9 mouse cellular contexts compared by ENCODE assay signal in the genomic region with DNA sequence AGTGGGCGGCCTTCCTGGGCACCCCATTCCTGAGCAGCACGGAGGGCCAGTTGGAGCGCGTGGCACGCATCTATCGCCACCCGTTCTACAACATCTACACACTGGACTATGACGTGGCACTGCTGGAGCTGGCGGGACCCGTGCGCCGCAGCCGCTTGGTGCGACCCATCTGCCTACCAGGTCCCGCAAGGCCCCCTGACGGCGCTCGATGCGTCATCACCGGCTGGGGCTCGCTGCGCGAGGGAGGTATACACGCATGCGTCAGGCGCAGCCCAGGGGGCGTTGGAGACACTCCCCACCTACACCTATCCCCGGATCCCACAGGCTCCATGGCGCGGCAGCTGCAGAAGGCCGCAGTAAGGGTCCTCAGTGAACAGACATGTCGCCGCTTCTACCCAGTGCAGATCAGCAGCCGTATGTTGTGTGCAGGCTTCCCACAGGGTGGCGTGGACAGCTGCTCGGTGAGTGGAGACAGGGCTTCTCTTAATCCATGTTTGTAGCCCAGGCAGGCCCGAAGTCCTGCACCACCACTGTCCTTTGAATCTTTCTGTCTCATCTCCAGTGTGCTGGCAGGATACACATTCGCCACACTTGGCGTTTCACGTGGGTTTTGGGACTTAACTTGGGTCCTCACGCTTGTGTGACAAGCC. TPM values are rescaled to one million over a fixed set of nuclear protein-coding genes. Genes with fewer than 3 reads are reported as not detected.
A peak's percentile ranks its signal among the peaks of the same experiment; 100 is the strongest.
DNase-seq lines count a peak whose midpoint lies in the region; ATAC-seq lines count a peak whose summit lies in the region.
"Had no signal": no experiment of that assay in that cellular context is flagged by ENCODE, and none has a peak within 500 bp of the region (broad histone marks: within the 10 kb centered on the region; RNA-seq: fewer than 3 reads in every experiment).

No protein-coding gene starts in this region.

- peak overlapping the region; percentile 13; the same call in 1 of the 2 replicates for H3K4me3 ChIP-seq in heart, embryonic 15.5 days
- H3K4me3 ChIP-seq in limb, embryonic 15.5 days, result no peak overlapping the region

- 0 out of 2 replicates have a peak, but pooled peaks cover 5% of the 10 kb centered on the region for H3K27me3 ChIP-seq in heart, embryonic 15.5 days
- H3K27me3 ChIP-seq in limb, embryonic 15.5 days, result no peaks in the 10 kb centered on the region

- H3K4me1 ChIP-seq in heart, embryonic 15.5 days (replicated peaks), result peaks cover 26% of the 10 kb centered on the region
- peaks cover 24% of the 10 kb centered on the region for H3K4me1 ChIP-seq in limb, embryonic 15.5 days

- WGBS in heart, embryonic 15.5 days, result 29% methylated on average over 41 of the region's 41 CpGs
- WGBS in limb, embryonic 15.5 days, result 36% methylated on average over 41 of the region's 41 CpGs

- no peak for DNase-seq in heart, postnatal 25 days (ENCODE audit: low spot score)
- DNase-seq in ZHBTc4 (ENCODE audit: low read depth, low spot score), result peak; percentile 85
- DNase-seq in frontal cortex, postnatal 25 days (ENCODE audit: low spot score in 2 of 2), result peak; percentile 29 to 49
- no peak for DNase-seq in urinary bladder, postnatal 10 days (ENCODE audit: low spot score)

- ATAC-seq in heart, embryonic 15.5 days (replicated peaks; ENCODE audit: insufficient number of reproducible peaks, insufficient read depth, low FRiP score, low read depth), result no peak
- ATAC-seq in limb, embryonic 15.5 days (ENCODE audit: insufficient number of reproducible peaks, low FRiP score, low TSS enrichment, low read depth), result no peak
- no peak for ATAC-seq in monocyte, adult 5-6 weeks (replicated peaks; ENCODE audit: insufficient number of reproducible peaks, low FRiP score, low TSS enrichment, poor library complexity, severe bottlenecking)
- no peak for ATAC-seq in megakaryocyte progenitor cell, adult 5-6 weeks (replicated peaks; ENCODE audit: poor library complexity)

- peak overlapping the region; percentile 29 for H3K9ac ChIP-seq in heart, embryonic 15.5 days
- H3K9ac ChIP-seq in limb, embryonic 15.5 days, result 0 out of 2 replicates have a peak overlapping the region, but pooled peaks have one; percentile 14
- H3K9ac ChIP-seq: liver, embryonic 14.5 days had no signal

- no peaks in the 10 kb centered on the region for H3K9me3 ChIP-seq in heart, embryonic 15.5 days (replicated peaks)
- H3K9me3 ChIP-seq in limb, embryonic 15.5 days, result no peaks in the 10 kb centered on the region

- peak overlapping the region; percentile 45 for H3K4me2 ChIP-seq in heart, embryonic 15.5 days
- peak overlapping the region; percentile 25 for H3K4me2 ChIP-seq in limb, embryonic 15.5 days

- H3K27ac ChIP-seq in heart, embryonic 15.5 days, result no peak overlapping the region
- H3K27ac ChIP-seq in limb, embryonic 15.5 days, result no peak overlapping the region
- H3K27ac ChIP-seq: liver, embryonic 14.5 days had no signal

- H3K36me3 ChIP-seq in heart, embryonic 15.5 days, result peaks cover 12% of the 10 kb centered on the region
- peaks cover 28% of the 10 kb centered on the region for H3K36me3 ChIP-seq in limb, embryonic 15.5 days

- intact Hi-C loops in heart, postnatal 25 days (cut with DNase I), result loop anchor here (5.0 kb wide), 1 partner anchor 594 kb away; no protein-coding TSS in a partner anchor

RNA-seq across cellular contexts. Expression of a gene that starts 2.8 kb away (rescaled TPM):
- polyA plus RNA-seq in heart, embryonic 15.5 days (2015; fragmentation: Nextera tagmentation; extraction: Ambion mirVana), result 269 and 299 TPM in 2 replicates
- total RNA-seq in heart, postnatal 25 days (2021), result 100 to 1,000 TPM; 143 to 148 TPM
- polyA plus RNA-seq in limb, embryonic 15.5 days (2015; fragmentation: Nextera tagmentation; extraction: Ambion mirVana), result 312 and 329 TPM in 2 replicates
- total RNA-seq in monocyte, adult 5-6 weeks (2017), result 14.6 to 43.9 TPM (median 30.8 TPM) in 3 replicates
- total RNA-seq in megakaryocyte progenitor cell, adult 5-6 weeks (2015), result 132 and 150 TPM in 2 replicates
- total RNA-seq in megakaryocyte progenitor cell, adult 5-6 weeks (2017), result 55.3 and 100 TPM in 2 replicates

RNA-seq across cellular contexts. Expression of a gene that starts 20.1 kb away (rescaled TPM):
- polyA plus RNA-seq in heart, embryonic 15.5 days (2015; fragmentation: Nextera tagmentation; extraction: Ambion mirVana), result 22.0 and 32.1 TPM in 2 replicates
- 1 to 10 TPM; 4.6 to 5.6 TPM for total RNA-seq in heart, postnatal 25 days (2021)
- 51.6 and 58.2 TPM in 2 replicates for polyA plus RNA-seq in limb, embryonic 15.5 days (2015; fragmentation: Nextera tagmentation; extraction: Ambion mirVana)
- total RNA-seq in monocyte, adult 5-6 weeks (2017), result 2.3 to 8.5 TPM (median 3.8 TPM) in 3 replicates
- total RNA-seq in megakaryocyte progenitor cell, adult 5-6 weeks (2015), result 11.7 and 13.9 TPM in 2 replicates
- total RNA-seq in megakaryocyte progenitor cell, adult 5-6 weeks (2017), result 49.3 and 56.9 TPM in 2 replicates

RNA-seq across cellular contexts. Expression of a gene that starts 26.3 kb away (rescaled TPM):
- polyA plus RNA-seq in heart, embryonic 15.5 days (2015; fragmentation: Nextera tagmentation; extraction: Ambion mirVana), result 0.04 TPM in 1 of 2 replicates, not detected in the other
- not detected for total RNA-seq in heart, postnatal 25 days (2021)
- 0.05 TPM in 1 of 2 replicates, not detected in the other for polyA plus RNA-seq in limb, embryonic 15.5 days (2015; fragmentation: Nextera tagmentation; extraction: Ambion mirVana)
- not detected in 3 replicates for total RNA-seq in monocyte, adult 5-6 weeks (2017)
- total RNA-seq in megakaryocyte progenitor cell, adult 5-6 weeks (2015), result not detected in 2 replicates
- not detected in 2 replicates for total RNA-seq in megakaryocyte progenitor cell, adult 5-6 weeks (2017)

RNA-seq across cellular contexts. Expression of a gene that starts 31.9 kb away (rescaled TPM):
- 30.8 and 34.1 TPM in 2 replicates for polyA plus RNA-seq in heart, embryonic 15.5 days (2015; fragmentation: Nextera tagmentation; extraction: Ambion mirVana)
- 10 to 100 TPM in 1 of 2 experiments, 1 to 10 TPM in 1; 8.2 to 14.1 TPM for total RNA-seq in heart, postnatal 25 days (2021)
- 44.4 and 44.7 TPM in 2 replicates for polyA plus RNA-seq in limb, embryonic 15.5 days (2015; fragmentation: Nextera tagmentation; extraction: Ambion mirVana)
- total RNA-seq in monocyte, adult 5-6 weeks (2017), result 18.9 to 25.8 TPM (median 22.5 TPM) in 3 replicates
- 18.7 and 20.7 TPM in 2 replicates for total RNA-seq in megakaryocyte progenitor cell, adult 5-6 weeks (2015)
- total RNA-seq in megakaryocyte progenitor cell, adult 5-6 weeks (2017), result 17.6 and 17.9 TPM in 2 replicates

RNA-seq across cellular contexts. Expression of a gene that starts 42.9 kb away (rescaled TPM):
- 23.1 and 32.5 TPM in 2 replicates for polyA plus RNA-seq in heart, embryonic 15.5 days (2015; fragmentation: Nextera tagmentation; extraction: Ambion mirVana)
- total RNA-seq in heart, postnatal 25 days (2021), result 10 to 100 TPM; 22.4 to 23.6 TPM
- 44.5 and 47.4 TPM in 2 replicates for polyA plus RNA-seq in limb, embryonic 15.5 days (2015; fragmentation: Nextera tagmentation; extraction: Ambion mirVana)
- total RNA-seq in monocyte, adult 5-6 weeks (2017), result 8.1 to 18.2 TPM (median 8.2 TPM) in 3 replicates
- 17.7 and 18.2 TPM in 2 replicates for total RNA-seq in megakaryocyte progenitor cell, adult 5-6 weeks (2015)
- total RNA-seq in megakaryocyte progenitor cell, adult 5-6 weeks (2017), result 29.4 and 39.4 TPM in 2 replicates

Comparison
In these comparisons a context has a peak if more than half of its experiments do, and no peak if none do; other contexts are left out.
1. DNase-seq: peak in ZHBTc4 (single experiment) and frontal cortex, postnatal 25 days (2 of 2); none in heart, postnatal 25 days (single experiment) and urinary bladder, postnatal 10 days (single experiment).